Mouse (Mus musculus) midbrain, embryonic 16.5 days (tissue): ENCODE measurements around the gene Prickle2. TPM values are rescaled to one million over a fixed set of nuclear protein-coding genes. Genes with fewer than 3 reads are reported as not detected.

Source experiments
- ATAC-seq: fragments of 200-750 bp; cut with Nextera tagmentation; 2 replicates; pipeline ENCODE4 v1.8.0; 2017; ENCODE audit warnings: moderate TSS enrichment
- H3K27ac ChIP-seq: fragments of 300-500 bp; sonication (generic); 2 replicates; pipeline ENCODE4 v1.5.1; 2014; ENCODE audit warnings: mild to moderate bottlenecking, low read length, mixed read lengths
- H3K27me3 ChIP-seq: fragments of 300-500 bp; sonication (generic); 2 replicates; pipeline ENCODE4 v1.6.1; 2014; ENCODE audit warnings: low read depth, low read length, mixed read lengths; ENCODE audit not compliant: control insufficient read depth, insufficient read depth
- H3K36me3 ChIP-seq: fragments of 300-500 bp; sonication (generic); 2 replicates; pipeline ENCODE4 v1.6.1; 2014; ENCODE audit warnings: mild to moderate bottlenecking, low read length, moderate library complexity, mixed read lengths; ENCODE audit not compliant: control insufficient read depth, insufficient read depth
- H3K4me1 ChIP-seq: fragments of 300-500 bp; sonication (generic); 2 replicates; pipeline ENCODE4 v1.6.1; 2014; ENCODE audit warnings: mild to moderate bottlenecking, low read length, mixed read lengths; ENCODE audit not compliant: control insufficient read depth, insufficient read depth
- H3K4me2 ChIP-seq: fragments of 300-500 bp; sonication (generic); 2 replicates; pipeline ENCODE4 v1.6.1; 2014; ENCODE audit warnings: mild to moderate bottlenecking, low read length, mixed read lengths
- H3K4me3 ChIP-seq: fragments of 300-500 bp; sonication (generic); 2 replicates; pipeline ENCODE4 v1.5.1; 2014; ENCODE audit warnings: low read depth, mild to moderate bottlenecking, low read length, moderate library complexity, mixed read lengths
- H3K9ac ChIP-seq: fragments of 300-500 bp; sonication (generic); 2 replicates; pipeline ENCODE4 v1.6.1; 2014; ENCODE audit warnings: low read depth, low read length, mixed read lengths
- H3K9me3 ChIP-seq: fragments of 300-500 bp; sonication (generic); replicated peaks from 2 replicates; pipeline ENCODE4 v1.6.1; 2014; ENCODE audit warnings: mild to moderate bottlenecking, low read length, mixed read lengths; ENCODE audit not compliant: control insufficient read depth, poor library complexity, severe bottlenecking
- WGBS: fragments of 180-500 bp; shearing (Covaris S2); extraction: QIAGEN DNeasy Blood & Tissue Kit; methylation state at CpG from one replicate; pipeline ENCODE4 v1.1.7; 2014; 5-methylcytosine and 5-hydroxymethylcytosine counted together
- polyA plus RNA-seq: library from polyadenylated mRNA; unstranded; fragments of >200 nt; fragmentation: Nextera tagmentation; extraction: Ambion mirVana; gene quantifications from 2 replicates; pipeline ENCODE4 v1.2.1, GENCODE M21; 2015

Prickle2 gene
- polyA plus RNA-seq, 1 experiment from 2014 or later: 16.5 TPM

DNA sequence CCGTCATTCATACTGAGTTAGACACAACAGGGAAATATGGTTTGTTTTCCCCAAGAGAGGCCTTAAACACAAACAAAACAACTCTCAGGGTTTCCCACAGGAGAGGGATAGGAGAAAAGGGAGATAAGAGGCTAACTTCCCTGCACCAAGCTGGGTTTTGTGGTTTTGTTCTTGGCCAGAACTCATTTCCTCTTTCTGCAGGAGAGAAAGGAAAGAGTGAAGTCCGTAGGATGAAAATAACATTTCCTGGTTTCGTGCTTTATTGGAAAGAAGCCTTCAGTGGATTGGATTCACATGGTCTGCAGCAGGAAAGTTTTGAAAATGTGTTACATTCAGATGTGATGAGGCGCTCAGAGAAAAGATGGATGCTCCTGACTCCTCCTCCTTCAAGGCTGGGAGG lies 237.1 kb downstream of the Prickle2 start:
- H3K27ac ChIP-seq: 0 out of 2 replicates have a peak overlapping the region, but pooled peaks have one; percentile 5

DNA sequence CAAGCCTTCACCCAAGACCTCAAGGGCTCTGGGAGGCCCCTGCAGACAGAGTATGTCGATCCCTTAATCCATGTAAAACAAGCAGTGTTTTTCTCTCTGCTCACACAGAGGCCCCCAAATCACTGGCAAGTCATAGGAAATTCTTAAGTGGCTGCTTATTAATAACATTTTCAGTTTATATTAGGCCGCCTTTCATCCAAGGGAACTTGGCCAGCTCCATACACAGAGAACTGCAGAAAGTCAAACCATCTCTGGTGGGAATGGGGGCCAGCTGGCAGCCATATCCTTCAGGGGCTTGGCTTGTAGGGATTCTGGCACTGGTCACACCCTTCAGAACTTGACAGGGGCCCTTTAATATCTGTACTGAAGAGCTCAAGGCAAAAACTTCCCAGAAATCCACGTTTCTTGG lies 237.6 kb downstream of the Prickle2 start:
- peaks cover 33% of the 10 kb centered on the region for H3K4me1 ChIP-seq
- 71% methylated on average over 3 of the region's 3 CpGs for WGBS
- ATAC-seq: no peak
- no peak overlapping the region for H3K9ac ChIP-seq
- H3K4me2 ChIP-seq: no peak overlapping the region
- H3K9me3 ChIP-seq: no peaks in the 10 kb centered on the region
- H3K27me3 ChIP-seq: no peaks in the 10 kb centered on the region
- no peaks in the 10 kb centered on the region for H3K36me3 ChIP-seq
- no peak overlapping the region for H3K4me3 ChIP-seq
- peak overlapping the region; percentile 47 for H3K27ac ChIP-seq

More for the DNA sequence above, 237.1 kb downstream of the Prickle2 start:
- H3K9me3 ChIP-seq: no peaks in the 10 kb centered on the region
- H3K4me2 ChIP-seq: no peak overlapping the region
- H3K36me3 ChIP-seq: no peaks in the 10 kb centered on the region
- peaks cover 33% of the 10 kb centered on the region for H3K4me1 ChIP-seq
- H3K9ac ChIP-seq: no peak overlapping the region
- H3K27me3 ChIP-seq: no peaks in the 10 kb centered on the region
- H3K4me3 ChIP-seq: no peak overlapping the region
- no peak for ATAC-seq
- 91% methylated on average over 4 of the region's 4 CpGs for WGBS

DNA sequence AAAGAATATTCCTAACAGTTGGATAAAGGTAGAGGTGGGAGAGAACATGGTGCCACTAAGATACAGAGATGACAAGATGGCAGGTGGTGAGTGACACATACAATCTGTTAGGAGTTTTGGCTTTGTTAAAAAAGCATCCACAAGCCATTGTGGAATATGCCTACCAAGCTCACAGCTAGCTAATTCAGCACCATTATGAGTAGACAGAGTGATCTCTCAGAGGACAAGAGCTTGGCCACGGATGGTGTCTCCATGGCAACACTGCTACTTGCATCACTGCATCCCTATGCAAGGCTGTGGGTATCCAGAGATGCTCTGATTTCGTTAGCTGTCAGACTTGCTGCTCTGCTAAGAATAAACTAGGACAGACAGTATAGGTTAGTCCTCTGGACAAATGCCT lies 238.6 kb downstream of the Prickle2 start:
- peak; percentile 85 for ATAC-seq
- Histone ChIP-seq H3K4me2 (0 out of 2 replicates have a peak overlapping the region, but pooled peaks have one; percentile 6), H3K27ac (peak overlapping the region; percentile 77), H3K36me3 (no peaks in the 10 kb centered on the region), H3K4me1 (peaks cover 30% of the 10 kb centered on the region), H3K4me3 (no peak overlapping the region), H3K27me3 (no peaks in the 10 kb centered on the region), H3K9ac (no peak overlapping the region), H3K9me3 (no peaks in the 10 kb centered on the region)
- WGBS: 14% methylated on average over 2 of the region's 2 CpGs

DNA sequence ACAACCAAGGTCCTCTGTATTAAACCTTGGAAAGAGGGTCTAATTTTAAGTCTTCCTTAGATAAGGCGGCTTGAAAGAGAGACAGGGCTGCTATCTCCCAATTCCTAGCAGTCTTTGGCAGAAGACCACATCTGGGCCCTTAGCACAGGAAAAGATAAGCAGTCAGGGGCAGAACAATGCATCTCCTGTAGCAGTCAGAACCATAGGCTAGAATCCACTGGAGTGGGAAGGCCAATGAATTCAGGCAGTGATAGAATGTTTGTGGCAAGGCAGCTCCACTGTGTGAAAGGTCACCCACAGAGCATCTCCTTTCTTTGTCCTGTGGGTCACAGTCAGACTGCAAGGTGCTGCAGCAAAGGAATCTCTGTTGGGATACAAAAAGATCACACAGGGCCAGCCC lies 240.3 kb downstream of the Prickle2 start:
- no peak overlapping the region for H3K4me3 ChIP-seq
- 84% methylated on average over 1 of the region's 1 CpGs for WGBS
- H3K9me3 ChIP-seq: no peaks in the 10 kb centered on the region
- H3K27ac ChIP-seq: no peak overlapping the region
- no peaks in the 10 kb centered on the region for H3K36me3 ChIP-seq
- H3K27me3 ChIP-seq: no peaks in the 10 kb centered on the region
- peaks cover 38% of the 10 kb centered on the region for H3K4me1 ChIP-seq
- H3K4me2 ChIP-seq: no peak overlapping the region
- no peak overlapping the region for H3K9ac ChIP-seq
- ATAC-seq: no peak

DNA sequence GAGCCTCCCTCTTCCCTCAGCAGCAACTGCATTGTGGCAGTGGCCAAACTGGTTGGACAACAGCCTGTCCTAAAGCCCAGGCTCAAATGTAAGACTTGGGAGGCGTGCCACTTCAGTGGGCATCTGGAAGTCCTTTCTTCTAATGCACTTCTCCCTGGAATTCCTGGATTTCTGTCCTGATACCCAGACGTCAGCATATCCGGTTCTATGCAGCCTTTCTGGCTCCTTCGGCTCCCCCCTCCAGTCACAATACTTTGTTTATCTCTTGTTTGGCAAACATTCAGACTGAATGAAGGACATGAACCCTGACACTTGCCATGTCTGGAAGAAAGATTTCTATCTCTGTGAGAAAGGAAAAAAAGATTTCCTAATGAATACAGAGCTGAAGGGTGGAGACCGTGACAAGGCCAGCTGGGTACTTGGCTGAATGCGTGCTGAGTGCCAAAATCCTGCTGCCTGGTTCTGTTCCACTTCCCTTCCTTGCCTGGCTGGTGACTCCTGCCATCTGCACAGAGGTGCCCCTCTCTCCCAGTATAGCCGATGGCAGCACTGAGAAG lies 241.1 kb downstream of the Prickle2 start:
- peak overlapping the region; percentile 11; the same call in 1 of the 2 replicates for H3K27ac ChIP-seq
- ATAC-seq: no peak
- H3K4me3 ChIP-seq: no peak overlapping the region
- H3K9me3 ChIP-seq: no peaks in the 10 kb centered on the region
- H3K4me1 ChIP-seq: peaks cover 43% of the 10 kb centered on the region
- H3K27me3 ChIP-seq: no peaks in the 10 kb centered on the region
- H3K9ac ChIP-seq: no peak overlapping the region
- no peak overlapping the region for H3K4me2 ChIP-seq
- WGBS: 63% methylated on average over 7 of the region's 7 CpGs
- H3K36me3 ChIP-seq: no peaks in the 10 kb centered on the region

DNA sequence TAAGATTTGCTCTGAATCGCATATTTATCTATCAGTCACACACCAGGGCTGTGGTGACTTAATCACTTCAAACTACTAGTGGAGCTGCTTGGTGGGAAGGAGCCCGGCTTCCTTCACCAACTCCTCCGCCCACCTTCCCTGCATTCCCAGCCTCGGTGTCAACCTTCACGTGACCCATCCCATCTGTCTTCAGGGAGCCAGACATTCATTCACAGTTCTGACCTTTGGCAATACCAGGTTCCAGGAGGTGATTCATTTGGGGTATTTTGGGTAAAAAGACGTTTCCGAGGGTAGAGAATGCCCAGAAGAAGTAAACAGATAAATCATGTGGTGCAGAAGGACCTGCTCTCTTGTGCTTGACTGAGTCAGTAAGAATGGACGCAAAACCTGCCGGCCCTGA lies 242.2 kb downstream of the Prickle2 start:
- no peak for ATAC-seq
- Histone ChIP-seq H3K36me3 (no peaks in the 10 kb centered on the region), H3K9ac (no peak overlapping the region), H3K4me3 (no peak overlapping the region), H3K9me3 (no peaks in the 10 kb centered on the region), H3K4me1 (peaks cover 47% of the 10 kb centered on the region), H3K27me3 (no peaks in the 10 kb centered on the region), H3K27ac (no peak overlapping the region), H3K4me2 (no peak overlapping the region)
- WGBS: 84% methylated on average over 9 of the region's 9 CpGs

DNA sequence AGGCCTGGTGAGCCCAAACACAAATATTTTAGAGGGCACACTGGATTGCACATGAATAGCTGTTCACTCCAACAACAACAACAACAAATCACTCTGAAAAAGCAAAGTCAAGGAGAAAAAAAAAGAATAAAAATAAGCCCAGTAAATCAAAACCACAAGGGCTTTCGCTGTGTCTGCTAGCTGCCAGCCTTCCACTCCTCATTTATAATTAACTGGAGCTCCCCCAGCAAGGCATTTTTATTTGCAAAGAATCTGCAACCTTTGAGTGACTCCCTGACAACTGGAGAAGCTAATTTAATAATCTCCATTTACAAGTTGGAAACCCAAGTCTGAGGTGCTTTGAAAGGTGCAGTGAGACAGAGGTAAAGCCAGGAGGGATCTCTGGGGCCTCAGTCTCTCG lies 245.2 kb downstream of the Prickle2 start:
- Histone ChIP-seq H3K9ac (no peak overlapping the region), H3K4me2 (no peak overlapping the region), H3K27ac (peak overlapping the region; percentile 74), H3K9me3 (no peaks in the 10 kb centered on the region), H3K36me3 (no peaks in the 10 kb centered on the region), H3K27me3 (no peaks in the 10 kb centered on the region), H3K4me3 (no peak overlapping the region), H3K4me1 (peaks cover 32% of the 10 kb centered on the region)
- no peak for ATAC-seq
- WGBS: 49% methylated on average over 2 of the region's 2 CpGs

DNA sequence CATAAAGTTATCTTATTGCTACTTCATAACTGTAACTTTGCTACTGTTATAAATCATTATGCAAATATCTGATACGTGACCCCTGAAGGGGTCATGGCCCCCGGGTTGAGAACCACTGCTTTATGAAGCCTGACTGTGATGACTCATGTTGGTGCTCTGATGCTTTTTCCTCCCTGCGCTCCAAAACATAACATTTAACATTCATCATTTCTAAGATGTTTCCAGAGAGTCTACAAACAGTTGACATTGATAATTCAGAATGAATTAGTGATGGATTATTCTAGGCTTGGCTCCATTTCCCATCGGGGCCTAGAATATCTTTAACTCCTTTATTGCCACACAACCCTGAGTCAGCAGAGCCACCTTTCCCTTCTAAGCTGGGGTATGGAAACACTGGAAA lies 247.9 kb downstream of the Prickle2 start:
- Histone ChIP-seq H3K9me3 (no peaks in the 10 kb centered on the region), H3K36me3 (no peaks in the 10 kb centered on the region), H3K4me1 (peaks cover 22% of the 10 kb centered on the region), H3K9ac (no peak overlapping the region), H3K27ac (no peak overlapping the region), H3K4me2 (no peak overlapping the region), H3K4me3 (no peak overlapping the region), H3K27me3 (no peaks in the 10 kb centered on the region)
- WGBS: 94% methylated on average over 4 of the region's 4 CpGs
- ATAC-seq: no peak

DNA sequence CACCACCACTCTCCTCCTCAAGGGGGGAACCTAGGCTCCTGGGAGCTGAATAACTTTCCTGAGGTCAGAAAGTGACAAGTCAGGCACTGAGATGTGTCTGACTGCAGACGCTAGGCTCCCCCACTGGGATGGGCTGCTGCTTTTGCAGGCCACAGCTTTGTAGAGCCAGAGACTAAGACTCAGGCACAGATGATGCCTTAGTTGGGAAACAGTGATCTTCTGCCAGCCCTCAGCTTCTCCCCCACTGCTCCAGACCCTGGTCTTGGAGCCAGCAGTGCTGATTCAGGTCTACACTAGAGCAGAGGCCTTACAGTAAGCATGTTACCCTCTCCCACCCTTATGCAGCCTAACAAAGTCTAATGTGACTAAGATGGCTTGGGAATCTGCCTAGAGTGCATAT lies 254.5 kb downstream of the Prickle2 start:
- H3K9me3 ChIP-seq: no peaks in the 10 kb centered on the region
- H3K27ac ChIP-seq: no peak overlapping the region
- H3K4me2 ChIP-seq: no peak overlapping the region
- H3K36me3 ChIP-seq: no peaks in the 10 kb centered on the region
- H3K4me1 ChIP-seq: 0 out of 2 replicates have a peak, but pooled peaks cover 3% of the 10 kb centered on the region
- no peaks in the 10 kb centered on the region for H3K27me3 ChIP-seq
- ATAC-seq: no peak
- no peak overlapping the region for H3K4me3 ChIP-seq
- 60% methylated on average over 1 of the region's 1 CpGs for WGBS
- no peak overlapping the region for H3K9ac ChIP-seq
